8 mouse cellular contexts compared by ENCODE assay signal in genomic region chrX:42059282-42060068, GRCm38 (mm10). TPM values are rescaled to one million over a fixed set of nuclear protein-coding genes. Genes with fewer than 3 reads are reported as not detected.
A peak's percentile ranks its signal among the peaks of the same experiment; 100 is the strongest.
DNase-seq lines count a peak whose midpoint lies in the region; ATAC-seq and TF ChIP-seq lines count a peak whose summit lies in the region.

Xiap (plus strand) TSS chrX:42059679.

- 73% methylated on average over 5 of the region's 5 CpGs for WGBS in lung, embryonic 14.5 days
- 55% methylated on average over 5 of the region's 5 CpGs for WGBS in heart, embryonic 13.5 days
- 42% methylated on average over 5 of the region's 5 CpGs for WGBS in small intestine, adult 2 months

- H3K4me1 ChIP-seq in lung, embryonic 14.5 days (ENCODE audit: insufficient read depth), result no peaks in the 10 kb centered on the region
- H3K4me1 ChIP-seq in heart, embryonic 13.5 days, result no peaks in the 10 kb centered on the region
- H3K4me1 ChIP-seq in small intestine, adult 2 months (ENCODE audit: control insufficient read depth, insufficient read depth, insufficient read length, low read length), result peaks cover 8% of the 10 kb centered on the region; the same call in 1 of the 2 replicates

- no peak for TF ChIP-seq POLR2A in small intestine, adult 2 months (IDR thresholded peaks at IDR 0.05; ENCODE audit: low read depth, low read length)

- no peaks in the 10 kb centered on the region for H3K9me3 ChIP-seq in lung, embryonic 14.5 days (ENCODE audit: low read depth, low read length)
- no peaks in the 10 kb centered on the region for H3K9me3 ChIP-seq in heart, embryonic 13.5 days

- H3K27me3 ChIP-seq in lung, embryonic 14.5 days (ENCODE audit: insufficient read depth, low read length), result no peaks in the 10 kb centered on the region
- H3K27me3 ChIP-seq in heart, embryonic 13.5 days (replicated peaks), result no peaks in the 10 kb centered on the region
- no peaks in the 10 kb centered on the region for H3K27me3 ChIP-seq in small intestine, adult 2 months (ENCODE audit: control insufficient read depth, insufficient read depth, low read length)

- H3K27ac ChIP-seq in lung, embryonic 14.5 days (ENCODE audit: low read depth), result no peak within 1 kb of the TSS
- peak within 1 kb of the TSS; percentile 48 for H3K27ac ChIP-seq in heart, embryonic 13.5 days (replicated peaks)
- H3K27ac ChIP-seq in small intestine, adult 2 months (ENCODE audit: insufficient read depth, low read depth, low read length), result peak within 1 kb of the TSS; percentile 97

- no peak within 1 kb of the TSS for H3K9ac ChIP-seq in lung, embryonic 14.5 days
- H3K9ac ChIP-seq in heart, embryonic 13.5 days, result no peak within 1 kb of the TSS

- TF ChIP-seq CTCF in lung, embryonic 14.5 days (IDR thresholded peaks at IDR 0.05; ENCODE audit: low read depth), result no peak
- no peak for TF ChIP-seq CTCF in small intestine, adult 2 months (IDR thresholded peaks at IDR 0.05; ENCODE audit: extremely low read depth, insufficient read length, insufficient replicate concordance, low read depth, low read length)

- ATAC-seq in lung, embryonic 14.5 days (ENCODE audit: insufficient read depth), result no peak
- ATAC-seq in common myeloid progenitor, adult 5-6 weeks (replicated peaks; ENCODE audit: low read depth, poor library complexity, severe bottlenecking), result no peak
- no peak for ATAC-seq in heart, embryonic 13.5 days (ENCODE audit: extremely low read depth, insufficient number of reproducible peaks, low FRiP score, low TSS enrichment)

- H3K4me2 ChIP-seq in lung, embryonic 14.5 days, result no peak within 1 kb of the TSS
- peak within 1 kb of the TSS; percentile 18; the same call in 1 of the 2 replicates for H3K4me2 ChIP-seq in heart, embryonic 13.5 days

- DNase-seq in lung, embryonic 14.5 days, result no peak
- DNase-seq in lung, postnatal 25 days (ENCODE audit: low spot score), result no peak
- no peak for DNase-seq in left cerebral cortex, postnatal 4 days
- no peak for DNase-seq in spleen, postnatal 14 days (ENCODE audit: low spot score in 2 of 2)
- no peak for DNase-seq in kidney, adult 8-10 months

- intact Hi-C loops in left cerebral cortex, postnatal 4 days (cut with DNase I), result no loop called here

- H3K36me3 ChIP-seq in lung, embryonic 14.5 days (ENCODE audit: insufficient read depth), result no peaks in the 10 kb centered on the region
- no peaks in the 10 kb centered on the region for H3K36me3 ChIP-seq in heart, embryonic 13.5 days
- no peaks in the 10 kb centered on the region for H3K36me3 ChIP-seq in small intestine, adult 2 months (ENCODE audit: control insufficient read depth, insufficient read depth, low read length)

- H3K4me3 ChIP-seq in lung, embryonic 14.5 days (ENCODE audit: low read depth, low read length), result no peak within 1 kb of the TSS
- no peak within 1 kb of the TSS for H3K4me3 ChIP-seq in heart, embryonic 13.5 days
- peak within 1 kb of the TSS; percentile 10; the same call in 1 of the 2 replicates for H3K4me3 ChIP-seq in small intestine, adult 2 months (ENCODE audit: low read depth, low read length)

RNA-seq across cellular contexts. Expression of gene Xiap, which starts in this region (rescaled TPM):
- 20.8 and 23.0 TPM in 2 replicates for polyA plus RNA-seq in lung, embryonic 14.5 days (2014; fragmentation: Nextera tagmentation; extraction: Ambion mirVana)
- 48.1 and 55.3 TPM in 2 replicates for total RNA-seq in common myeloid progenitor, adult 5-6 weeks (2017)
- polyA plus RNA-seq in heart, embryonic 13.5 days (2015; fragmentation: Nextera tagmentation; extraction: Ambion mirVana), result 10.1 and 10.2 TPM in 2 replicates
- total RNA-seq in left cerebral cortex, postnatal 4 days (2021), result 10 to 100 TPM; 46.3 to 47.7 TPM
- 2.3 and 9.3 TPM in 2 replicates for polyA plus RNA-seq in small intestine, adult 2 months (2012; rRNA removed)
